Mouse (Mus musculus) hematopoietic stem cell, adult 5-6 weeks (primary cell): ENCODE results near the gene Pola2. TPM values are rescaled to one million over a fixed set of nuclear protein-coding genes. Genes with fewer than 3 reads are reported as not detected.

Experiments used
- total RNA-seq: library from RNA; stranded (forward); fragments of 172-1452, 232-1000 nt; gene quantifications from 2 replicates; pipeline ENCODE4 v1.2.3, GENCODE M21; 2017

Pola2 gene
- total RNA-seq, 1 experiment from 2014 or later = 68.5 TPM

Other genes with a start within 250 kb of the Pola2 start
- 29.5 and 51.2 TPM in 2 replicates for gene Ehbp1l1, start 237.9 kb downstream of the Pola2 start, total RNA-seq
- 22.8 and 27.0 TPM in 2 replicates for gene Fam89b, start 234.5 kb downstream of the Pola2 start, total RNA-seq
- 23.5 and 46.0 TPM in 2 replicates for gene Ltbp3, start 223.3 kb downstream of the Pola2 start, total RNA-seq
- 22.5 and 30.9 TPM in 2 replicates for gene Scyl1, start 192.8 kb downstream of the Pola2 start, total RNA-seq
- gene Frmd8, start 88.9 kb downstream of the Pola2 start, total RNA-seq = 26.4 and 31.8 TPM in 2 replicates
- 48.1 and 60.3 TPM in 2 replicates for gene Slc25a45, start 86.4 kb downstream of the Pola2 start, total RNA-seq
- gene Tigd3, start 70.1 kb downstream of the Pola2 start, total RNA-seq = 2.4 and 2.6 TPM in 2 replicates
- gene Dpf2, start 51.2 kb downstream of the Pola2 start, total RNA-seq = 121 and 154 TPM in 2 replicates
- 0.25 TPM in 1 of 2 replicates, not detected in the other for gene Cdc42ep2, start 39.4 kb downstream of the Pola2 start, total RNA-seq
- gene Slc22a20, start 21.9 kb upstream of the Pola2 start, total RNA-seq = not detected in 2 replicates
- 32.4 and 37.5 TPM in 2 replicates for gene Capn1, start 51.7 kb upstream of the Pola2 start, total RNA-seq
- 7.0 and 9.4 TPM in 2 replicates for gene Syvn1, start 82.4 kb upstream of the Pola2 start, total RNA-seq
- 37.0 and 38.9 TPM in 2 replicates for gene Mrpl49, start 93.6 kb upstream of the Pola2 start, total RNA-seq
- 1,306 and 2,041 TPM in 2 replicates for gene Fau, start 93.6 kb upstream of the Pola2 start, total RNA-seq
- 8.3 and 11.5 TPM in 2 replicates for gene Znhit2, start 97.0 kb upstream of the Pola2 start, total RNA-seq
- gene Tm7sf2, start 104.2 kb upstream of the Pola2 start, total RNA-seq = 1.3 and 3.0 TPM in 2 replicates
- 46.8 and 52.8 TPM in 2 replicates for gene Vps51, start 113.0 kb upstream of the Pola2 start, total RNA-seq
- gene Tmem262, start 115.8 kb upstream of the Pola2 start, total RNA-seq = not detected in 2 replicates
- not detected in 2 replicates for gene Gm28374, start 118.1 kb upstream of the Pola2 start, total RNA-seq
- 23.5 and 68.8 TPM in 2 replicates for gene Zfpl1, start 120.8 kb upstream of the Pola2 start, total RNA-seq
- 25.8 and 26.8 TPM in 2 replicates for gene Cdca5, start 120.8 kb upstream of the Pola2 start, total RNA-seq
- 1.3 and 1.5 TPM in 2 replicates for gene AC131692.1, start 130.2 kb upstream of the Pola2 start, total RNA-seq
- gene Naaladl1, start 141.6 kb upstream of the Pola2 start, total RNA-seq = 0.13 TPM in 1 of 2 replicates, not detected in the other
- gene Sac3d1, start 154.4 kb upstream of the Pola2 start, total RNA-seq = 5.0 and 6.8 TPM in 2 replicates
- 3.4 and 13.4 TPM in 2 replicates for gene Snx15, start 164.1 kb upstream of the Pola2 start, total RNA-seq
- gene Batf2, start 176.8 kb upstream of the Pola2 start, total RNA-seq = 3.3 and 5.6 TPM in 2 replicates
- 24.9 and 37.0 TPM in 2 replicates for gene Arl2, start 177.3 kb upstream of the Pola2 start, total RNA-seq
- not detected in 2 replicates for gene Majin, start 220.2 kb upstream of the Pola2 start, total RNA-seq